Comparison of ENCODE assay signal across 23 mouse cellular contexts in genomic region chr8:120657415-120657814, GRCm38 (mm10).
"Had no signal": no experiment of that assay in that cellular context is flagged by ENCODE, and none has a peak within 500 bp of the region (broad histone marks: within the 10 kb centered on the region; RNA-seq: fewer than 3 reads in every experiment).

No protein-coding gene starts in this region.

- H3K4me2 ChIP-seq: kidney, embryonic 15.5 days; limb, embryonic 13.5 days; liver, embryonic 12.5 days; liver, embryonic 15.5 days; lung, embryonic 15.5 days; neural tube, embryonic 12.5 days; neural tube, embryonic 15.5 days; stomach, embryonic 15.5 days had no signal

- H3K9me3 ChIP-seq: kidney, embryonic 15.5 days; limb, embryonic 10.5 days; limb, embryonic 13.5 days; liver, embryonic 12.5 days; liver, embryonic 15.5 days; lung, embryonic 15.5 days; megakaryocyte, embryonic 14.5 days; midbrain, embryonic 10.5 days; neural tube, embryonic 12.5 days; neural tube, embryonic 15.5 days; stomach, embryonic 15.5 days had no signal

- DNase-seq: kidney, adult 8-10 months; kidney, postnatal 10 days; kidney, postnatal 36 days; liver; lung, adult 18-20 months; lung, postnatal 10 days; lung, postnatal 36 days; midbrain, embryonic 14.5 days; right cerebral cortex, adult 18-20 months; right cerebral cortex, postnatal 14 days; spleen, adult 18-20 months; thymus, postnatal 4 days had no signal

- H3K27ac ChIP-seq: kidney, embryonic 15.5 days; limb, embryonic 10.5 days; limb, embryonic 13.5 days; liver, embryonic 12.5 days; liver, embryonic 15.5 days; lung, embryonic 15.5 days; midbrain, embryonic 10.5 days; neural tube, embryonic 12.5 days; neural tube, embryonic 15.5 days; stomach, embryonic 15.5 days had no signal

- ATAC-seq: liver, embryonic 12.5 days had no signal

- H3K4me3 ChIP-seq: kidney, embryonic 15.5 days; limb, embryonic 10.5 days; limb, embryonic 13.5 days; liver, embryonic 12.5 days; liver, embryonic 15.5 days; lung, embryonic 15.5 days; megakaryocyte, embryonic 14.5 days; midbrain, embryonic 10.5 days; neural tube, embryonic 12.5 days; neural tube, embryonic 15.5 days; stomach, embryonic 15.5 days had no signal

- H3K4me1 ChIP-seq: kidney, embryonic 15.5 days; limb, embryonic 10.5 days; limb, embryonic 13.5 days; liver, embryonic 12.5 days; liver, embryonic 15.5 days; lung, embryonic 15.5 days; neural tube, embryonic 12.5 days; neural tube, embryonic 15.5 days; stomach, embryonic 15.5 days had no signal

- H3K9ac ChIP-seq: kidney, embryonic 15.5 days; limb, embryonic 13.5 days; liver, embryonic 12.5 days; liver, embryonic 15.5 days; lung, embryonic 15.5 days; neural tube, embryonic 12.5 days; neural tube, embryonic 15.5 days; stomach, embryonic 15.5 days had no signal

- H3K27me3 ChIP-seq: kidney, embryonic 15.5 days; limb, embryonic 13.5 days; liver, embryonic 12.5 days; liver, embryonic 15.5 days; lung, embryonic 15.5 days; megakaryocyte, embryonic 14.5 days; neural tube, embryonic 12.5 days; neural tube, embryonic 15.5 days; stomach, embryonic 15.5 days had no signal
